Mouse (Mus musculus): ENCODE data around the gene Iqgap2.

GRCm38 (mm10) chr13:95629751-95630150, 262.0 kb downstream of the Iqgap2 start:
- no peak for TF ChIP-seq POLR2A (IDR thresholded peaks at IDR 0.05; ENCODE audit: low read depth, low read length)
- no peak for TF ChIP-seq CTCF (conservative IDR thresholded peaks at IDR 0.05; ENCODE audit: insufficient read depth, insufficient read length, low read depth, low read length)
